Mouse (Mus musculus) stomach, postnatal 0 days (tissue): ENCODE results near the gene Ankle1. TPM values are rescaled to one million over a fixed set of nuclear protein-coding genes. Genes with fewer than 3 reads are reported as not detected.
A peak's percentile ranks its signal among the peaks of the same experiment; 100 is the strongest.
"Not testable (repeated sequence)": the region's sequence is repeated elsewhere in the genome, so short reads cannot be mapped to it uniquely, and the experiment has no call there.

Experiments
- ATAC-seq: fragments of 200-750 bp; cut with Nextera tagmentation; 2 replicates; pipeline ENCODE4 v1.8.0; 2017; ENCODE audit not compliant: low FRiP score, low TSS enrichment
- DNase-seq: peaks from one replicate; pipeline ENCODE4 v3.0.0-alpha.2; 2016; ENCODE audit warnings: low spot score
- H3K27ac ChIP-seq: fragments of 300-500 bp; sonication (generic); replicated peaks from 2 replicates; pipeline ENCODE4 v1.5.1; 2014; ENCODE audit warnings: mild to moderate bottlenecking, control low read depth
- H3K27me3 ChIP-seq: fragments of 300-500 bp; sonication (generic); 2 replicates; pipeline ENCODE4 v1.6.1; 2014; ENCODE audit warnings: low read length; ENCODE audit not compliant: control insufficient read depth, insufficient read depth
- H3K36me3 ChIP-seq: fragments of 300-500 bp; sonication (generic); 2 replicates; pipeline ENCODE4 v1.6.1; 2014; ENCODE audit warnings: low read length, mixed read lengths; ENCODE audit not compliant: control insufficient read depth, insufficient read depth
- H3K4me1 ChIP-seq: fragments of 300-500 bp; sonication (generic); replicated peaks from 2 replicates; pipeline ENCODE4 v1.6.1; 2014; ENCODE audit warnings: antibody characterized with exemption; ENCODE audit not compliant: control insufficient read depth, insufficient read depth
- H3K4me2 ChIP-seq: fragments of 300-500 bp; sonication (generic); replicated peaks from 2 replicates; pipeline ENCODE4 v1.6.1; 2014; ENCODE audit warnings: low read depth, mild to moderate bottlenecking, control low read depth, moderate library complexity
- H3K4me3 ChIP-seq: fragments of 300-500 bp; sonication (generic); 2 replicates; pipeline ENCODE4 v1.5.1; 2014; ENCODE audit warnings: low read depth, low read length, control low read depth
- H3K9ac ChIP-seq: fragments of 300-500 bp; sonication (generic); 2 replicates; pipeline ENCODE4 v1.6.1; 2014; ENCODE audit warnings: mild to moderate bottlenecking, low read length, control low read depth, mixed read lengths
- H3K9me3 ChIP-seq: fragments of 300-500 bp; sonication (generic); 2 replicates; pipeline ENCODE4 v1.6.1; 2016; ENCODE audit warnings: low read length; ENCODE audit not compliant: control insufficient read depth
- CTCF ChIP-seq: IDR thresholded peaks from 2 replicates; pipeline ENCODE4 v1.5.1; 2016; ENCODE audit warnings: antibody characterized with exemption, low read depth, mild to moderate bottlenecking, moderate library complexity
- EP300 ChIP-seq: optimal IDR thresholded peaks from 2 replicates; pipeline ENCODE3; 2016; ENCODE audit warnings: antibody characterized with exemption
- WGBS: fragments of 180-500 bp; shearing (Covaris S2); extraction: QIAGEN DNeasy Blood & Tissue Kit; methylation state at CpG from one replicate; pipeline ENCODE4 v1.1.7; 2014; 5-methylcytosine and 5-hydroxymethylcytosine counted together
- polyA plus RNA-seq: library from polyadenylated mRNA; unstranded; fragments of >200 nt; fragmentation: Nextera tagmentation; extraction: Ambion mirVana; gene quantifications from 2 replicates; pipeline ENCODE4 v1.2.1, GENCODE M21; 2015

Gene Ankle1
- polyA plus RNA-seq, 1 experiment from 2014 or later, result 6.4 TPM

DNA sequence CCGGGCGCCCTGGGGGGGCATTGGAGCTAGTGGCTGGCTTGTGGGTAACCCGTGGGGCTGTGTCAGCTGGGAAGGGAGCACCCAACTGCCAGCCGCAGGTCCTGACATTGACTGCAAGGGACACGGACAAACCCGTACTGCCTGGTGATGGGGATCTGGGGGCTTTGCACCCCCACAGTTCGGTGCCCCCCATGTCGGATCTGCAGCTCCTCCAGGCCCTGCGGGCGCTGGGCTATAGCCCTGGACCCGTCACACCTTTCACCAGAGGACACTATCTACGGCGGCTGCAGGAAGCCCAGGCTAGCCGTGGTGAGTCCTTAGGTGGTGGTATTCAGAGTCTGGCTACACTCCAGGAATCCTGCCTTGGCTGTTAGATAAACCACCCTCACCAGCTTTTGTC lies 1.6 kb downstream of the Ankle1 start:
- Histone ChIP-seq H3K4me3 (no peak overlapping the region), H3K36me3 (peaks cover 3% of the 10 kb centered on the region), H3K4me1 (peaks cover 11% of the 10 kb centered on the region), H3K9ac (no peak overlapping the region), H3K27me3 (no peaks in the 10 kb centered on the region), H3K27ac (no peak overlapping the region), H3K9me3 (no peaks in the 10 kb centered on the region), H3K4me2 (no peak overlapping the region)
- WGBS, result 93% methylated on average over 14 of the region's 14 CpGs
- DNase-seq (no peak), ATAC-seq (no peak)
- TF ChIP-seq CTCF (no peak), EP300 (no peak)

DNA sequence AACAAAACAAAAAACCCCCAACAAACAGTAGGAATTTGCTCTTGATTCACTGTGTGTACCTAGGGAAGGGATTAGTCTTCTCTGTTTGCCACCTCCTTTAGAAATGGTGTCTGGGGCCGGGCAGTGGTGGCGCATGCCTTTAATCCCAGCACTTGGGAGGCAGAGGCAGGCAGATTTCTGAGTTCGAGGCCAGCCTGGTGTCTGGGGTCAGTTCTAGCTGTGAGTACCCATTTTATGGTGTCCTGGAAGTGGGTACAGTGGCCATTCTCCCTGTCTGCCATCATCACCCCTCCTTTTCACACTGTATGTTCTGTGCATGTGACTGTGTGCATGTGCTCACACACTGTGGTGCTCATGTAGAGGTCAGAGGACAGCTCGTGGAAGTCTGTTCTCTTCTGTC lies 2.4 kb downstream of the Ankle1 start:
- Histone ChIP-seq H3K4me1 (peaks cover 11% of the 10 kb centered on the region), H3K27ac (no peak overlapping the region), H3K27me3 (no peaks in the 10 kb centered on the region), H3K9ac (no peak overlapping the region), H3K4me3 (no peak overlapping the region), H3K4me2 (no peak overlapping the region), H3K36me3 (peaks cover 3% of the 10 kb centered on the region), H3K9me3 (no peaks in the 10 kb centered on the region)
- TF ChIP-seq EP300 (no peak), CTCF (no peak)
- DNase-seq, result no peak
- WGBS, result 90% methylated on average over 4 of the region's 4 CpGs
- no peak for ATAC-seq

DNA sequence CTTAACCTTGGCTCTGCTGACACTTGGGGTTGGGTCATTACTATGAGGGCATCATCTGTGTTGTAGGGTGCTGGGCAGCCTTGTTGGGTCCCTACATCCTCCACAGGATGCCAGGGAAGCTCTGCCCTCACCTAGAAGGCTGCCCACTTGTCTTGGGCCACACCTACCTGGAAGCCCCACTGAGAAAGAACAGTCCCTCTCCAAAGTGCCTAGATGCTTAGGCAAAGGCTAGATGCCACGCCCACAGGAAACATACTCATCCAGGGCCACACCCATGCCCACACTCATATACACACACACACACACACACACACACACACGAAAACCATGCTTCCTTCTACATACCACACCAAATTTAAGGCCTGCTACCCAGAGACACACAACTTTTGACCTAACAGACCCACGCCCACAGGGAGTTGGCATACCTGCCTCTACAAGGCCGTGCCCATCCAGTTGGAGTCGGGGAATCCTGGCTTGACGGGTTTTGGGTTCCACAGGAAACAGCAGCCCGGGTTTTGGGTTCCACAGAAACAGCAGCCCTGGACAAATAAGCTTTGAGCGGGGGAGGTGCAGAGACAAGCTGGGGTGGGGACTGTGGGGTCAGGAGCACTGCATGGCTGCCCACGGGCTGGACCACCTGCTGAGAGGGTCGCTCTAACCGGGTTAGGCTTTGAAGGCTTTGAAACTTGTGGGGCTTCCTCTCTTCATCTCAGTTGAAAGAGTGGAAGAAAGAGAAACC lies 5.9 kb downstream of the Ankle1 start:
- TF ChIP-seq CTCF (no peak), EP300 (no peak)
- H3K27ac ChIP-seq, result no peak overlapping the region
- H3K4me3 ChIP-seq, result no peak overlapping the region
- H3K9me3 ChIP-seq, result no peaks in the 10 kb centered on the region
- H3K4me2 ChIP-seq, result no peak overlapping the region
- H3K4me1 ChIP-seq, result 0 out of 2 replicates have a peak, but pooled peaks cover 2% of the 10 kb centered on the region
- H3K27me3 ChIP-seq, result no peaks in the 10 kb centered on the region
- WGBS, result 40% methylated on average over 11 of the region's 11 CpGs
- DNase-seq (no peak), ATAC-seq (peak; percentile 26; the same call in 1 of the 2 replicates)
- no peak overlapping the region for H3K9ac ChIP-seq
- peaks cover 3% of the 10 kb centered on the region for H3K36me3 ChIP-seq

DNA sequence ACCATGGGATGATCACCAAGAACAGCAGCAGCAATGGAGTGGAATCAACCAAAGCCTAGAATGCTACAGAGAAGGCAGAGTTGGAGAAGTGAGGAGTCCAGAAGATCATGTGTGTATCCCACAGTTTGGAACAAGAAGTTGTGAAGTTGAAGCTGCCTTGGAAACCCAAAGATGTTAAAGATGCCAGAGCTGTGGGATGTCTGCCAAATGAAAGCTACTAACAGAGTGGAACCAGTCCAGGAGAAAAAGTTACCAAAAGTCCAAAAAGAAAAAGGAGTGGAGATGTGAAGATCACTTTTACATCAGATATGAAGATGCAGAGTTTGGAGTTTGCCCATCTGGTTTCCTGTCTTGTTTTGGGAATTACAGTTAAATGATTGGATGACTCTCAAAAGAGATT lies 16.3 kb downstream of the Ankle1 start:
- Histone ChIP-seq H3K27me3 (no peaks in the 10 kb centered on the region), H3K9me3 (no peaks in the 10 kb centered on the region), H3K27ac (no peak overlapping the region), H3K4me3 (no peak overlapping the region), H3K36me3 (no peaks in the 10 kb centered on the region), H3K4me2 (no peak overlapping the region), H3K9ac (no peak overlapping the region), H3K4me1 (no peaks in the 10 kb centered on the region)
- ATAC-seq, result no peak
- DNase-seq, result no peak
- no peak for TF ChIP-seq CTCF
- no peak for TF ChIP-seq EP300

DNA sequence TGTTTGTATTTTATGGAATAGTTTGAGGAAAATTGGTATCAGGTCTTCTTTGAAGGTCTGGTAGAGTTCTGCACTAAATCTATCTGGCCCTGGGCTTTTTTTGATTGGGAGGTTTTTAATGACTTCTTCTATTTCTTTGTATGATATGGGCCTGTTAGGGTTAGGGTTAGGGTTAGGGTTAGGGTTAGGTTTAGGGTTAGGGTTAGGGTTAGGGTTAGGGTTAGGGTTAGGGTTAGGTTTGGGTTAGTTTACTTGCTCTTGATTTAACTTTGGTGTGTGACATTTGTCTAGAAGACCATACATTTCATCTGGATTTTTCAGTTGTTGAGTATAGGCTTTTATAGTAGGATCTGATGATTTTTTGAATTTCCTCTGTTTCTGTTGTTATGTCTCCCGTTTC lies 27.1 kb downstream of the Ankle1 start:
- H3K4me2 ChIP-seq, H3K27me3 ChIP-seq, H3K9me3 ChIP-seq, H3K36me3 ChIP-seq, H3K27ac ChIP-seq, ATAC-seq, H3K4me3 ChIP-seq, H3K9ac ChIP-seq, H3K4me1 ChIP-seq, DNase-seq: not testable (repeated sequence)
- 78% methylated on average over 1 of the region's 1 CpGs for WGBS

DNA sequence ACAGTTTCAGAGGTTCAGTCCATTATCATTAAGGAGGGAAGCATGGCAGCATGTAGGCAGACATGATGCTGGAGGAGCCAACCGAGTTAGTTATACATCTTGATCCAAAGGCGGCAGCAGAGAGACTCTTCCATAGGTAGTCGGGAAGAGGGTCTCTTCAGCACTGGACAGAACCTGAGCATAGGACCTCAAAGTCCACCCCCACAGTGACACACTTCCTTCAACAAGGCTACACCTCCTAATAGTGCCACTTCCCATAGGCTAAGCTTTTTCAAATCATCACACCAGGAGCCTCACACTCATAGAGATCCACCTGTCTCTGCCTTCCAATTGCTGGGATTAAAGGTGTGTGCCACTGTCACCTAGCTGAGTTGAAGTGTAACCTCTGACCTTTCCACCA lies 31.2 kb downstream of the Ankle1 start:
- Histone ChIP-seq H3K4me3 (no peak overlapping the region), H3K4me2 (no peak overlapping the region), H3K36me3 (no peaks in the 10 kb centered on the region), H3K27me3 (no peaks in the 10 kb centered on the region), H3K27ac (no peak overlapping the region), H3K9me3 (no peaks in the 10 kb centered on the region), H3K9ac (no peak overlapping the region), H3K4me1 (no peaks in the 10 kb centered on the region)
- DNase-seq, result no peak
- 32% methylated on average over 3 of the region's 3 CpGs for WGBS
- no peak for ATAC-seq
- TF ChIP-seq EP300, result no peak
- TF ChIP-seq CTCF, result no peak
